ENCODE assay signal across 8 mouse cellular contexts in the genomic region with DNA sequence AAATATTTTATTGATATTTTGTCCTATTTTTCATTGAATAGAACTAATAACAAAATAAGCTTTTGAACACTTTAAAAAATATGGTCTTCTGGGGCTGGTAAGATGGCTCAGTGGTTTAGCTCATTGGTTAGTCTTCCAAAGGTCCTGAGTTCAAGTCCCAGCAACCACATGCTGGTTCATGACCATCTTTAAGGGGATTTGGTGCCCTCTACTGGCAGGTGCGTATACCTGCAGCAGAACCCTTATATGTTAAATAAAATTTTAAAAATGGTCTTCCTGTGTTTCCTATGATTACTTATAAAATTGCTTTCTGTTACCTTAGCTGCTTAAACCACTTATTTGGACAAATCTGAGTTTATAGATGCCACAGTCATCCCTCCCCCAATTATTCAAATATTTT. TPM values are rescaled to one million over a fixed set of nuclear protein-coding genes. Genes with fewer than 3 reads are reported as not detected.
DNase-seq lines count a peak whose midpoint lies in the region; ATAC-seq lines count a peak whose summit lies in the region.

No protein-coding gene starts in this region.

- H3K27me3 ChIP-seq in midbrain, embryonic 16.5 days (ENCODE audit: control insufficient read depth, insufficient read depth, low read depth, low read length): no peaks in the 10 kb centered on the region

- WGBS in midbrain, embryonic 16.5 days: 44% methylated on average over 1 of the region's 1 CpGs

- H3K4me3 ChIP-seq in midbrain, embryonic 16.5 days (ENCODE audit: low read depth, low read length): no peak overlapping the region

- no peaks in the 10 kb centered on the region for H3K36me3 ChIP-seq in midbrain, embryonic 16.5 days (ENCODE audit: control insufficient read depth, insufficient read depth, low read length)

- H3K9me3 ChIP-seq in midbrain, embryonic 16.5 days (replicated peaks; ENCODE audit: control insufficient read depth, low read length, poor library complexity, severe bottlenecking): no peaks in the 10 kb centered on the region

- DNase-seq in heart, postnatal 10 days: peak; percentile 12 to 27
- DNase-seq in heart, adult 9 months (ENCODE audit: low spot score in 2 of 2): no peak
- peak; percentile 66 to 69 for DNase-seq in B cell, adult 2 months
- peak; percentile 53 for DNase-seq in adipocyte (ENCODE audit: low spot score)
- peak; percentile 43 for DNase-seq in lung, postnatal 14 days
- no peak for DNase-seq in cerebellum, postnatal 36 days

- no peak overlapping the region for H3K4me2 ChIP-seq in midbrain, embryonic 16.5 days (ENCODE audit: low read length)

- no peak overlapping the region for H3K9ac ChIP-seq in midbrain, embryonic 16.5 days (ENCODE audit: low read depth, low read length)

- no peak for ATAC-seq in midbrain, embryonic 16.5 days
- ATAC-seq in cerebellum, adult (ENCODE audit: insufficient number of reproducible peaks, low FRiP score, low TSS enrichment): no peak

- H3K4me1 ChIP-seq in midbrain, embryonic 16.5 days (ENCODE audit: control insufficient read depth, insufficient read depth, low read length): peaks cover 2% of the 10 kb centered on the region; the same call in 1 of the 2 replicates

- intact Hi-C loops in heart, postnatal 10 days (cut with DNase I): loop anchor here (2.0 kb wide), 1 partner anchor 66 kb away; no protein-coding TSS in a partner anchor

- H3K27ac ChIP-seq in midbrain, embryonic 16.5 days (ENCODE audit: low read length): no peak overlapping the region

RNA-seq across cellular contexts. Expression of a gene that starts 16.8 kb away (rescaled TPM):
- total RNA-seq in heart, postnatal 10 days (2021): 1 to 10 TPM; 7.6 to 8.1 TPM
- polyA plus RNA-seq in midbrain, embryonic 16.5 days (2015; fragmentation: Nextera tagmentation; extraction: Ambion mirVana): 66.9 and 79.6 TPM in 2 replicates

RNA-seq across cellular contexts. Expression of a gene that starts 59.1 kb away (rescaled TPM):
- 10 to 100 TPM; 85.3 to 95.9 TPM for total RNA-seq in heart, postnatal 10 days (2021)
- polyA plus RNA-seq in midbrain, embryonic 16.5 days (2015; fragmentation: Nextera tagmentation; extraction: Ambion mirVana): 98.8 and 114 TPM in 2 replicates

Comparison
In these comparisons a context has a peak if more than half of its experiments do, and no peak if none do; other contexts are left out.
1. DNase-seq: peak in heart, postnatal 10 days (2 of 2), B cell, adult 2 months (2 of 2), adipocyte (single experiment) and lung, postnatal 14 days (single experiment); none in heart, adult 9 months (0 of 2) and cerebellum, postnatal 36 days (0 of 2).